Mouse (Mus musculus) cerebellum, adult 2 months (tissue): ENCODE data around the gene Traf6.

Experiments
- CTCF ChIP-seq: fragments of 200-500 bp; IDR thresholded peaks from 2 replicates; pipeline ENCODE4 v1.5.1; 2011; ENCODE audit warnings: low read depth, mild to moderate bottlenecking, control low read depth, low read length, moderate library complexity, borderline replicate concordance; ENCODE audit not compliant: insufficient read depth
- POLR2A ChIP-seq: fragments of 200-500 bp; IDR thresholded peaks from 2 replicates; pipeline ENCODE4 v1.6.1; 2011; ENCODE audit warnings: low read length, control low read depth, borderline replicate concordance; ENCODE audit not compliant: insufficient read depth

- peak; percentile 40; the same call in 1 of the 2 replicates for TF ChIP-seq CTCF
- peak; percentile 35; the same call in 1 of the 2 replicates for TF ChIP-seq POLR2A
Observed at GRCm38 (mm10) chr2:101678236-101679021, at the start of gene Traf6.
